Mouse (Mus musculus): ENCODE measurements around the gene Cln3. TPM values are rescaled to one million over a fixed set of nuclear protein-coding genes. Genes with fewer than 3 reads are reported as not detected.

Gene Cln3
- polyA plus RNA-seq, 2 experiments = 34.6 to 55.4 TPM

- no peak for DNase-seq (ENCODE audit: low spot score)
- Histone ChIP-seq H3K9ac (ENCODE audit: low read depth, low read length, severe bottlenecking) (no peak overlapping the region), H3K4me1 (ENCODE audit: control insufficient read depth, insufficient read depth, low read length) (no peaks in the 10 kb centered on the region), H3K4me2 (replicated peaks; ENCODE audit: low read depth, low read length, severe bottlenecking) (no peak overlapping the region), H3K36me3 (ENCODE audit: control insufficient read depth, insufficient read depth, low read length) (no peaks in the 10 kb centered on the region), H3K4me3 (replicated peaks; ENCODE audit: low read length) (no peak overlapping the region), H3K27me3 (ENCODE audit: control insufficient read depth, insufficient read depth, low read length) (peaks cover 14% of the 10 kb centered on the region), H3K27ac (replicated peaks; ENCODE audit: low read depth, low read length) (no peak overlapping the region), H3K9me3 (ENCODE audit: control insufficient read depth, low read length) (no peaks in the 10 kb centered on the region)
- ATAC-seq (ENCODE audit: low FRiP score, low read depth) = no peak
- no peak for TF ChIP-seq POLR2A (IDR thresholded peaks at IDR 0.05; ENCODE audit: borderline replicate concordance, extremely low read depth, insufficient read depth, insufficient read length)
- WGBS = 60% methylated on average over 1 of the region's 1 CpGs
These were observed 52.2 kb downstream of the Cln3 start for GRCm38 (mm10) chr7:126533434-126533833.

GRCm38 (mm10) chr7:126528166-126528577 is 57.4 kb downstream of the Cln3 start:
- TF ChIP-seq POLR2A (IDR thresholded peaks at IDR 0.05; ENCODE audit: borderline replicate concordance, extremely low read depth, insufficient read depth, insufficient read length) = no peak
- Histone ChIP-seq H3K9me3 (ENCODE audit: control insufficient read depth, low read length) (no peaks in the 10 kb centered on the region), H3K27me3 (ENCODE audit: control insufficient read depth, insufficient read depth, low read length) (no peaks in the 10 kb centered on the region), H3K27ac (replicated peaks; ENCODE audit: low read depth, low read length) (no peak overlapping the region), H3K36me3 (ENCODE audit: control insufficient read depth, insufficient read depth, low read length) (no peaks in the 10 kb centered on the region), H3K4me2 (replicated peaks; ENCODE audit: low read depth, low read length, severe bottlenecking) (no peak overlapping the region), H3K4me1 (ENCODE audit: control insufficient read depth, insufficient read depth, low read length) (no peaks in the 10 kb centered on the region), H3K4me3 (replicated peaks; ENCODE audit: low read length) (no peak overlapping the region), H3K9ac (ENCODE audit: low read depth, low read length, severe bottlenecking) (peak overlapping the region; percentile 32; the same call in 1 of the 2 replicates)
- ATAC-seq (ENCODE audit: low FRiP score, low read depth) = peak; percentile 71
- WGBS = 4% methylated on average over 1 of the region's 1 CpGs
- DNase-seq (ENCODE audit: low spot score) = peak; percentile 85

GRCm38 (mm10) chr7:126523316-126523715 is 62.3 kb downstream of the Cln3 start:
- H3K36me3 ChIP-seq (ENCODE audit: control insufficient read depth, insufficient read depth, low read length) = no peaks in the 10 kb centered on the region
- H3K4me1 ChIP-seq (ENCODE audit: control insufficient read depth, insufficient read depth, low read length) = no peaks in the 10 kb centered on the region
- no peaks in the 10 kb centered on the region for H3K27me3 ChIP-seq (ENCODE audit: control insufficient read depth, insufficient read depth, low read length)
- ATAC-seq (ENCODE audit: low FRiP score, low read depth) = no peak
- H3K4me2 ChIP-seq (replicated peaks; ENCODE audit: low read depth, low read length, severe bottlenecking) = no peak overlapping the region
- H3K9me3 ChIP-seq (ENCODE audit: control insufficient read depth, low read length) = no peaks in the 10 kb centered on the region
- DNase-seq (ENCODE audit: low spot score) = no peak
- WGBS = 76% methylated on average over 3 of the region's 3 CpGs
- H3K9ac ChIP-seq (ENCODE audit: low read depth, low read length, severe bottlenecking) = no peak overlapping the region
- no peak overlapping the region for H3K4me3 ChIP-seq (replicated peaks; ENCODE audit: low read length)
- TF ChIP-seq POLR2A (IDR thresholded peaks at IDR 0.05; ENCODE audit: borderline replicate concordance, extremely low read depth, insufficient read depth, insufficient read length) = no peak
- no peak overlapping the region for H3K27ac ChIP-seq (replicated peaks; ENCODE audit: low read depth, low read length)

Small RNA genes lying within 50 kb of the gene (microRNA-seq; reads per million reads assigned to microRNA genes)
- 0.69 reads per million for gene Mir7059

Other genes starting within 250 kb of the Cln3 start
- gene Lat, start 216.2 kb downstream of the Cln3 start, polyA plus RNA-seq (2012; rRNA removed) = 3.7 and 4.1 TPM in 2 replicates
- gene Lat, start 216.2 kb downstream of the Cln3 start, polyA plus RNA-seq (2014; fragmentation: Nextera tagmentation; extraction: Ambion mirVana) = 2.7 and 4.1 TPM in 2 replicates
- gene Spns1, start 208.4 kb downstream of the Cln3 start, polyA plus RNA-seq (2012; rRNA removed) = 158 and 195 TPM in 2 replicates
- 47.0 and 51.7 TPM in 2 replicates for gene Spns1, start 208.4 kb downstream of the Cln3 start, polyA plus RNA-seq (2014; fragmentation: Nextera tagmentation; extraction: Ambion mirVana)
- gene Nfatc2ip, start 189.1 kb downstream of the Cln3 start, polyA plus RNA-seq (2012; rRNA removed) = 10.2 and 11.9 TPM in 2 replicates
- gene Nfatc2ip, start 189.1 kb downstream of the Cln3 start, polyA plus RNA-seq (2014; fragmentation: Nextera tagmentation; extraction: Ambion mirVana) = 3.1 and 3.5 TPM in 2 replicates
- gene Cd19, start 170.9 kb downstream of the Cln3 start, polyA plus RNA-seq (2012; rRNA removed) = 0.09 and 0.18 TPM in 2 replicates
- gene Cd19, start 170.9 kb downstream of the Cln3 start, polyA plus RNA-seq (2014; fragmentation: Nextera tagmentation; extraction: Ambion mirVana) = 0.19 TPM in 1 of 2 replicates, not detected in the other
- 35.1 and 35.2 TPM in 2 replicates for gene Rabep2, start 157.1 kb downstream of the Cln3 start, polyA plus RNA-seq (2012; rRNA removed)
- 30.7 and 31.2 TPM in 2 replicates for gene Rabep2, start 157.1 kb downstream of the Cln3 start, polyA plus RNA-seq (2014; fragmentation: Nextera tagmentation; extraction: Ambion mirVana)
- gene Atp2a1, start 122.7 kb downstream of the Cln3 start, polyA plus RNA-seq (2012; rRNA removed) = 89.8 and 106 TPM in 2 replicates
- 93.9 and 131 TPM in 2 replicates for gene Atp2a1, start 122.7 kb downstream of the Cln3 start, polyA plus RNA-seq (2014; fragmentation: Nextera tagmentation; extraction: Ambion mirVana)
- 83.3 and 94.6 TPM in 2 replicates for gene Sh2b1, start 110.4 kb downstream of the Cln3 start, polyA plus RNA-seq (2012; rRNA removed)
- gene Sh2b1, start 110.4 kb downstream of the Cln3 start, polyA plus RNA-seq (2014; fragmentation: Nextera tagmentation; extraction: Ambion mirVana) = 50.2 and 53.7 TPM in 2 replicates
- gene Tufm, start 98.5 kb downstream of the Cln3 start, polyA plus RNA-seq (2012; rRNA removed) = 109 and 111 TPM in 2 replicates
- 125 TPM in 2 replicates for gene Tufm, start 98.5 kb downstream of the Cln3 start, polyA plus RNA-seq (2014; fragmentation: Nextera tagmentation; extraction: Ambion mirVana)
- 170 and 223 TPM in 2 replicates for gene Atxn2l, start 82.4 kb downstream of the Cln3 start, polyA plus RNA-seq (2012; rRNA removed)
- gene Atxn2l, start 82.4 kb downstream of the Cln3 start, polyA plus RNA-seq (2014; fragmentation: Nextera tagmentation; extraction: Ambion mirVana) = 51.4 and 56.2 TPM in 2 replicates
- 107 and 115 TPM in 2 replicates for gene Eif3c, start 19.4 kb downstream of the Cln3 start, polyA plus RNA-seq (2012; rRNA removed)
- 169 and 171 TPM in 2 replicates for gene Eif3c, start 19.4 kb downstream of the Cln3 start, polyA plus RNA-seq (2014; fragmentation: Nextera tagmentation; extraction: Ambion mirVana)
- gene Apobr, start 875 bp downstream of the Cln3 start, polyA plus RNA-seq (2012; rRNA removed) = 0.96 and 1.0 TPM in 2 replicates
- 1.1 and 1.5 TPM in 2 replicates for gene Apobr, start 875 bp downstream of the Cln3 start, polyA plus RNA-seq (2014; fragmentation: Nextera tagmentation; extraction: Ambion mirVana)
- gene Il27, start 9.1 kb upstream of the Cln3 start, polyA plus RNA-seq (2012; rRNA removed) = not detected in 2 replicates
- gene Il27, start 9.1 kb upstream of the Cln3 start, polyA plus RNA-seq (2014; fragmentation: Nextera tagmentation; extraction: Ambion mirVana) = not detected in 2 replicates
- gene Nupr1, start 45.0 kb upstream of the Cln3 start, polyA plus RNA-seq (2012; rRNA removed) = 5.8 and 11.6 TPM in 2 replicates
- 10.9 and 19.2 TPM in 2 replicates for gene Nupr1, start 45.0 kb upstream of the Cln3 start, polyA plus RNA-seq (2014; fragmentation: Nextera tagmentation; extraction: Ambion mirVana)
- gene Sgf29, start 63.5 kb upstream of the Cln3 start, polyA plus RNA-seq (2012; rRNA removed) = 49.8 and 61.6 TPM in 2 replicates
- gene Sgf29, start 63.5 kb upstream of the Cln3 start, polyA plus RNA-seq (2014; fragmentation: Nextera tagmentation; extraction: Ambion mirVana) = 56.0 and 64.2 TPM in 2 replicates
- gene Sult1a1, start 90.6 kb upstream of the Cln3 start, polyA plus RNA-seq (2012; rRNA removed) = 6.9 and 7.0 TPM in 2 replicates
- gene Sult1a1, start 90.6 kb upstream of the Cln3 start, polyA plus RNA-seq (2014; fragmentation: Nextera tagmentation; extraction: Ambion mirVana) = 10.3 TPM in 2 replicates
- gene Bola2, start 109.6 kb upstream of the Cln3 start, polyA plus RNA-seq (2012; rRNA removed) = 37.3 and 50.4 TPM in 2 replicates
- gene Bola2, start 109.6 kb upstream of the Cln3 start, polyA plus RNA-seq (2014; fragmentation: Nextera tagmentation; extraction: Ambion mirVana) = 121 and 122 TPM in 2 replicates
- 33.2 and 44.0 TPM in 2 replicates for gene Slx1b, start 110.0 kb upstream of the Cln3 start, polyA plus RNA-seq (2012; rRNA removed)
- 8.6 and 9.9 TPM in 2 replicates for gene Slx1b, start 110.0 kb upstream of the Cln3 start, polyA plus RNA-seq (2014; fragmentation: Nextera tagmentation; extraction: Ambion mirVana)
- gene Coro1a, start 122.0 kb upstream of the Cln3 start, polyA plus RNA-seq (2012; rRNA removed) = 33.4 and 45.7 TPM in 2 replicates
- gene Coro1a, start 122.0 kb upstream of the Cln3 start, polyA plus RNA-seq (2014; fragmentation: Nextera tagmentation; extraction: Ambion mirVana) = 43.0 and 45.0 TPM in 2 replicates
- gene Mapk3, start 173.8 kb upstream of the Cln3 start, polyA plus RNA-seq (2012; rRNA removed) = 134 and 151 TPM in 2 replicates
- gene Mapk3, start 173.8 kb upstream of the Cln3 start, polyA plus RNA-seq (2014; fragmentation: Nextera tagmentation; extraction: Ambion mirVana) = 51.0 and 52.4 TPM in 2 replicates
- 13.6 and 15.0 TPM in 2 replicates for gene Gdpd3, start 180.5 kb upstream of the Cln3 start, polyA plus RNA-seq (2012; rRNA removed)
- 3.2 and 4.3 TPM in 2 replicates for gene Gdpd3, start 180.5 kb upstream of the Cln3 start, polyA plus RNA-seq (2014; fragmentation: Nextera tagmentation; extraction: Ambion mirVana)
- gene Ypel3, start 191.1 kb upstream of the Cln3 start, polyA plus RNA-seq (2012; rRNA removed) = 144 and 202 TPM in 2 replicates
- 131 and 151 TPM in 2 replicates for gene Ypel3, start 191.1 kb upstream of the Cln3 start, polyA plus RNA-seq (2014; fragmentation: Nextera tagmentation; extraction: Ambion mirVana)
- gene Tbx6, start 195.7 kb upstream of the Cln3 start, polyA plus RNA-seq (2012; rRNA removed) = 2.0 and 2.7 TPM in 2 replicates
- 0.29 and 0.41 TPM in 2 replicates for gene Tbx6, start 195.7 kb upstream of the Cln3 start, polyA plus RNA-seq (2014; fragmentation: Nextera tagmentation; extraction: Ambion mirVana)
- gene Ppp4c, start 206.7 kb upstream of the Cln3 start, polyA plus RNA-seq (2012; rRNA removed) = 238 and 252 TPM in 2 replicates
- 268 and 269 TPM in 2 replicates for gene Ppp4c, start 206.7 kb upstream of the Cln3 start, polyA plus RNA-seq (2014; fragmentation: Nextera tagmentation; extraction: Ambion mirVana)
- gene Fam57b, start 211.9 kb upstream of the Cln3 start, polyA plus RNA-seq (2012; rRNA removed) = 1.6 and 2.0 TPM in 2 replicates
- gene Fam57b, start 211.9 kb upstream of the Cln3 start, polyA plus RNA-seq (2014; fragmentation: Nextera tagmentation; extraction: Ambion mirVana) = 0.21 and 0.44 TPM in 2 replicates
- not detected in 2 replicates for gene 4930451I11Rik, start 245.8 kb upstream of the Cln3 start, polyA plus RNA-seq (2012; rRNA removed)
- not detected in 2 replicates for gene 4930451I11Rik, start 245.8 kb upstream of the Cln3 start, polyA plus RNA-seq (2014; fragmentation: Nextera tagmentation; extraction: Ambion mirVana)